Mouse (Mus musculus) embryonic facial prominence, embryonic 12.5 days (tissue): ENCODE data around the gene Plod3. TPM values are rescaled to one million over a fixed set of nuclear protein-coding genes. Genes with fewer than 3 reads are reported as not detected.

Experiments used
- ATAC-seq: fragments of 200-750 bp; cut with Nextera tagmentation; 2 replicates; pipeline ENCODE4 v1.8.0; 2017; ENCODE audit not compliant: insufficient number of reproducible peaks, insufficient read depth, low FRiP score, low TSS enrichment
- H3K27ac ChIP-seq: fragments of 300-500 bp; sonication (generic); 2 replicates; pipeline ENCODE4 v1.5.1; 2016; ENCODE audit warnings: mild to moderate bottlenecking
- H3K27me3 ChIP-seq: fragments of 300-500 bp; sonication (generic); 2 replicates; pipeline ENCODE4 v1.6.1; 2016; ENCODE audit warnings: mild to moderate bottlenecking, moderate library complexity
- H3K36me3 ChIP-seq: fragments of 300-500 bp; sonication (generic); 2 replicates; pipeline ENCODE4 v1.6.1; 2016; ENCODE audit warnings: mild to moderate bottlenecking
- H3K4me1 ChIP-seq: fragments of 300-500 bp; sonication (generic); 2 replicates; pipeline ENCODE4 v1.6.1; 2016
- H3K4me2 ChIP-seq: fragments of 300-500 bp; sonication (generic); replicated peaks from 2 replicates; pipeline ENCODE4 v1.6.1; 2016; ENCODE audit warnings: mild to moderate bottlenecking, moderate library complexity
- H3K4me3 ChIP-seq: fragments of 300-500 bp; sonication (generic); 2 replicates; pipeline ENCODE4 v1.5.1; 2016; ENCODE audit warnings: mild to moderate bottlenecking
- H3K9ac ChIP-seq: fragments of 300-500 bp; sonication (generic); 2 replicates; pipeline ENCODE4 v1.6.1; 2016; ENCODE audit warnings: mild to moderate bottlenecking, moderate library complexity
- H3K9me3 ChIP-seq: fragments of 300-500 bp; sonication (generic); 2 replicates; pipeline ENCODE4 v1.6.1; 2016; ENCODE audit warnings: mild to moderate bottlenecking, moderate library complexity
- WGBS: fragments of 180-500 bp; shearing (Covaris S2); methylation state at CpG from one replicate; pipeline ENCODE4 v1.1.7; 2016; 5-methylcytosine and 5-hydroxymethylcytosine counted together
- polyA plus RNA-seq: library from polyadenylated mRNA; unstranded; fragments of >200 nt; fragmentation: Nextera tagmentation; extraction: Ambion mirVana; gene quantifications from 2 replicates; pipeline ENCODE4 v1.2.1, GENCODE M21; 2016

Gene Plod3
- polyA plus RNA-seq, 1 experiment from 2014 or later: 41.5 TPM

GRCm38 (mm10) chr5:136987138-136987933 lies 517 bp downstream of the Plod3 start:
- ATAC-seq: peak; percentile 65
- H3K4me1 ChIP-seq: peaks cover 18% of the 10 kb centered on the region; the same call in 1 of the 2 replicates
- H3K27ac ChIP-seq: peak overlapping the region; percentile 98
- peaks cover 46% of the 10 kb centered on the region for H3K36me3 ChIP-seq
- H3K4me3 ChIP-seq: peak overlapping the region; percentile 84
- peak overlapping the region; percentile 77 for H3K4me2 ChIP-seq
- under 1% methylated on average over 67 of the region's 67 CpGs for WGBS
- H3K9ac ChIP-seq: peak overlapping the region; percentile 90
- H3K9me3 ChIP-seq: no peaks in the 10 kb centered on the region
- no peaks in the 10 kb centered on the region for H3K27me3 ChIP-seq

- H3K4me1 ChIP-seq: peaks cover 16% of the 10 kb centered on the region; the same call in 1 of the 2 replicates
- 5% methylated on average over 12 of the region's 12 CpGs for WGBS
- peak within 1 kb of the TSS; percentile 84 for H3K4me3 ChIP-seq
- peak within 1 kb of the TSS; percentile 77 for H3K4me2 ChIP-seq
- no peaks in the 10 kb centered on the region for H3K9me3 ChIP-seq
- no peak for ATAC-seq
- peak within 1 kb of the TSS; percentile 98 for H3K27ac ChIP-seq
- H3K27me3 ChIP-seq: no peaks in the 10 kb centered on the region
- peaks cover 50% of the 10 kb centered on the region for H3K36me3 ChIP-seq
- peak within 1 kb of the TSS; percentile 90 for H3K9ac ChIP-seq
Observed at GRCm38 (mm10) chr5:136987934-136988271, 1.1 kb downstream of the Plod3 start, which contains the start of gene Znhit1. Gene Znhit1 (minus strand): TSS chr5:136988021.

DNA sequence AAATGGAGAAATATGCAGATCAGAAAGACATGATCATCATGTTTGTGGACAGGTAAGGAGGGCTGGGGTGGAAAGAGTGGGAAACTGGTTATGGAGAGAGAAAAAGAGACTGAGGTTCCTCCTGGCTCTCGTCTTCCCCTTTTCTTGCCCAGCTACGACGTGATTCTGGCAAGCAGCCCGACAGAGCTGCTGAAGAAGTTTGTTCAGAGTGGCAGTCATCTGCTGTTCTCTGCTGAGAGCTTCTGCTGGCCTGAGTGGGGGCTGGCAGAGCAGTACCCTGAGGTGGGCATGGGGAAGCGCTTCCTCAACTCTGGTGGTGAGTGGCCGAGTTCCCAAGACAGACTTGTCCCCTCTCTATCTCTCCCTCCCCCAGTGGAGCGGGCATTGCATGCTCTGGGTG lies 1.6 kb downstream of the Plod3 start:
- no peak for ATAC-seq
- H3K9ac ChIP-seq: peak overlapping the region; percentile 90
- H3K4me3 ChIP-seq: peak overlapping the region; percentile 84
- 69% methylated on average over 7 of the region's 7 CpGs for WGBS
- H3K27me3 ChIP-seq: no peaks in the 10 kb centered on the region
- H3K27ac ChIP-seq: no peak overlapping the region
- H3K4me1 ChIP-seq: peaks cover 16% of the 10 kb centered on the region; the same call in 1 of the 2 replicates
- peak overlapping the region; percentile 77 for H3K4me2 ChIP-seq
- H3K36me3 ChIP-seq: peaks cover 56% of the 10 kb centered on the region
- no peaks in the 10 kb centered on the region for H3K9me3 ChIP-seq

DNA sequence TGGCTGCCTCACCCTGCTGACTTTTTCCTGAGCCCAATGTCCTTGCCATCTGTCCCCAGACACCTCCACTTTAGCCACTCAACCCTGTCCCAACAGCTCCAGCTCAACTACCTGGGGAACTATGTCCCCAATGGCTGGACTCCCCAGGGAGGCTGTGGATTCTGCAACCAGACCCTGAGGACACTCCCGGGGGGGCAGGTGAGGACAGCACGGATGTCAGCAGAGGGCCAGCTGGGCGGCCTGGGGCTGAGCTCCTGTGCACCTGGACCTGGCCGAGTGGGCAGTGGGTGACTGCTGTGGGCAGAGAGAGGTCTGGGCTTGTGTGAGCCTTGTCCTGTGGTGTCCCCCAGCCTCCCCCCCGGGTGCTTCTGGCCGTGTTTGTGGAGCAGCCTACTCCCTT lies 3.0 kb downstream of the Plod3 start:
- Histone ChIP-seq H3K4me2 (no peak overlapping the region), H3K9ac (no peak overlapping the region), H3K36me3 (peaks cover 60% of the 10 kb centered on the region), H3K27me3 (no peaks in the 10 kb centered on the region), H3K4me3 (no peak overlapping the region), H3K4me1 (peaks cover 16% of the 10 kb centered on the region; the same call in 1 of the 2 replicates), H3K27ac (no peak overlapping the region), H3K9me3 (no peaks in the 10 kb centered on the region)
- ATAC-seq: no peak
- WGBS: 86% methylated on average over 6 of the region's 6 CpGs

DNA sequence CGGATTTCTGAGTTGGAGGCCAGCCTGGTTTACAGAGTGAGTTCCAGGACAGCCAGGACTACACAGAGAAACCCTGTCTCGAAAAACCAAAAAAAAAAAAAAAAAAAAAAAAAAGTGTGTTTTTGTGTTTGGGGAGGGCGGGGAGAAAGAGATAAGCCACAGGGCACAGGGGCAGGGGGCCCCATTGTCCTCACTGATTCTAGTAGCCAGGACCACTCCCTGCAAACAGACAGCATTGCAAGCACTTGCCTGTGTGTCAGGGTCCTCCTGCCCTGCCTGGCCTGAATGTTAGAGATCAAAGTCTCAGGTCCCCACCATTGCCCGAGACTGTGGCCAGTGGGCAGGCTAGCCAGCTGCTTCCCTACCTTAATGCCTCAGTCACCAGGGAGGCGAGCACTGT lies 12.6 kb downstream of the Plod3 start:
- Histone ChIP-seq H3K4me2 (no peak overlapping the region), H3K9me3 (no peaks in the 10 kb centered on the region), H3K27ac (no peak overlapping the region), H3K9ac (no peak overlapping the region), H3K4me3 (no peak overlapping the region), H3K36me3 (peaks cover 21% of the 10 kb centered on the region), H3K27me3 (no peaks in the 10 kb centered on the region), H3K4me1 (peaks cover 7% of the 10 kb centered on the region; the same call in 1 of the 2 replicates)
- WGBS: 82% methylated on average over 5 of the region's 5 CpGs
- ATAC-seq: no peak

DNA sequence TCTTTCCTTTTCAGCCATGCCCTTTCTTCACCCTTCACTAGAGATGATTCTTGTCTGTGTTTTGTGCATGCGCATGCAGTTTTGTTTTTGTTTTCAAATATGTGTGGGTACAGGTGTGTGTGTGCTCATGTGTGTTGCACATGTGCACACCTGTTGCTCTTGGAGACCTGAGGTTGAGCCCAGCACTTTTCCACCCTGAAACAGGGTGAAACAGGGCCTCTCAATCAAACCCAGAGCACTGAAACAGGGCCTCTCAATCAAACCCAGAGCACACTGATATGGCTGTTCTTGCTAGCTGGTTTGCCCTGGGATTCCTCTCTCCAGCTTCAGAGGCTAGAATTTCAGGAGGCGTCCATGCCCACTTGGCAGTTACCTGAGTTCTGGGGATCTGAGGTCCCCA lies 13.8 kb downstream of the Plod3 start:
- Histone ChIP-seq H3K4me3 (no peak overlapping the region), H3K9ac (no peak overlapping the region), H3K27me3 (no peaks in the 10 kb centered on the region), H3K4me2 (no peak overlapping the region), H3K4me1 (peaks cover 7% of the 10 kb centered on the region; the same call in 1 of the 2 replicates), H3K36me3 (peaks cover 10% of the 10 kb centered on the region), H3K9me3 (no peaks in the 10 kb centered on the region), H3K27ac (no peak overlapping the region)
- WGBS: 73% methylated on average over 2 of the region's 2 CpGs
- ATAC-seq: no peak

DNA sequence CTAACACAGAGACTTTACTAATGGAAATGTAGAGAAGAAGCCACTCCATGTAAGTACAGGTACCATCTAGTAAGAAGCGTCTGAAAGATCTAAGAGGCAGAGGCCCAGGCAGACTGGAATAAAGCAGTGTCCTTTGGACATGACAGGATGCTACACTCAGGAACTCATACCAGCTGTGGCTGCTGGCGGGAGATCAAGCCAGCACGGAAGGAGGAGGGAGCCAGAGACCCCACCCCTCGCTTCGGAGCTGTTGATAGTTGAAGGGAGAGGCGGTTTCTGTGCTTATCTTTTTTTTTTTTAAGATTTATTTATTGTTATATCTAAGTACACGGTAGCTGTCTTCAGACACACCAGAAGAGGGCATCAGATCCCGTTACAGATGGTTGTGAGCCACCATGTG lies 20.5 kb downstream of the Plod3 start:
- H3K4me1 ChIP-seq: no peaks in the 10 kb centered on the region
- no peak for ATAC-seq
- no peak overlapping the region for H3K4me2 ChIP-seq
- no peaks in the 10 kb centered on the region for H3K36me3 ChIP-seq
- no peaks in the 10 kb centered on the region for H3K27me3 ChIP-seq
- no peak overlapping the region for H3K27ac ChIP-seq
- 64% methylated on average over 8 of the region's 8 CpGs for WGBS
- H3K9me3 ChIP-seq: no peaks in the 10 kb centered on the region
- H3K9ac ChIP-seq: no peak overlapping the region
- H3K4me3 ChIP-seq: no peak overlapping the region

DNA sequence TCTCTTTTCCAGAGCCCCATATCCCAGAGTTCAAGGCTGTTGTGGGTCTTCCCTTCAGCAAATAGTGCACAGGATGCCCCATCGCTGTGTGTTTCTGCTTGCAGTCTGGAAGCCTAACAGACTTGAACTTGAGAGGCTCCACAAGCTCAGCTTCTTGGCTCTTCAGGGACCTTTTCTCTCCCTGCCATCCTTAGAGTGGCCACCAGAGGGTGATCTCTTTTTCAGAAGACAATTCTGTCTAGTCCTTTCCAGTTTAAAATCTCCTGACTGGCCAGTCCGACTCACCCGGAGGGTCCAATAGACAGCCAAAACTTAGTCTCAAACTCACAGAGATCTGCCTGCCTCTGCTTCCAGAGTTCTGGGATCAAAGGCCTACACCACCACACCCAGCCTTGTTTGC lies 23.2 kb downstream of the Plod3 start:
- 27% methylated on average over 3 of the region's 3 CpGs for WGBS
- no peaks in the 10 kb centered on the region for H3K4me1 ChIP-seq

GRCm38 (mm10) chr5:137012401-137012950 lies 25.7 kb downstream of the Plod3 start:
- ATAC-seq: no peak
- Histone ChIP-seq H3K4me3 (no peak overlapping the region), H3K36me3 (no peaks in the 10 kb centered on the region), H3K4me2 (no peak overlapping the region), H3K27ac (no peak overlapping the region), H3K9me3 (no peaks in the 10 kb centered on the region), H3K4me1 (no peaks in the 10 kb centered on the region), H3K9ac (no peak overlapping the region), H3K27me3 (no peaks in the 10 kb centered on the region)
- 75% methylated on average over 15 of the region's 15 CpGs for WGBS

More for the DNA sequence above, 23.2 kb downstream of the Plod3 start:
- no peaks in the 10 kb centered on the region for H3K9me3 ChIP-seq
- H3K9ac ChIP-seq: no peak overlapping the region
- no peak overlapping the region for H3K27ac ChIP-seq
- H3K36me3 ChIP-seq: no peaks in the 10 kb centered on the region
- no peak for ATAC-seq
- H3K4me2 ChIP-seq: no peak overlapping the region
- no peak overlapping the region for H3K4me3 ChIP-seq
- no peaks in the 10 kb centered on the region for H3K27me3 ChIP-seq

GRCm38 (mm10) chr5:137015913-137016312 lies 29.1 kb downstream of the Plod3 start:
- 87% methylated on average over 3 of the region's 3 CpGs for WGBS
- no peak overlapping the region for H3K4me2 ChIP-seq
- H3K27ac ChIP-seq: no peak overlapping the region
- no peak for ATAC-seq
- H3K36me3 ChIP-seq: no peaks in the 10 kb centered on the region
- no peaks in the 10 kb centered on the region for H3K4me1 ChIP-seq
- H3K9me3 ChIP-seq: no peaks in the 10 kb centered on the region
- no peak overlapping the region for H3K9ac ChIP-seq
- no peaks in the 10 kb centered on the region for H3K27me3 ChIP-seq
- H3K4me3 ChIP-seq: no peak overlapping the region

DNA sequence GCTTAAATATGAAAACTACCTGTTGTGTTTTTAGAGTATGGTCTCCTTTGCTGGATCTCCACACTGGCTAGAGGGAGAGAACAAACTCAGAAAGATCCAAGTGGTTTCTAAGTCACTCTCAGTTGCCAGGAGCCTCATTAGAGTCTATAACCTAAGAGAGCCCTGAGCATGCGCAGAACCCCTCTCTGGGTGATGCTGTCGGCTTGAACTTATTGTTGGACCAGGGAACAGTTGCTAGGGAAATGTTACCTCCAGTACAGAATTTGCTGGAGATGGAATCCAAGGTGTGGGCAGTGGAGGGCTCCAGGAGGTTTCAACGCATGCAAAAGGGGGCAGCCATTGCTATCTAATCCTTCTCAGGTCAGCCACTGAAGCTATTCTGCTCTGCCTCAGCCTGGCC lies 37.5 kb downstream of the Plod3 start:
- no peak overlapping the region for H3K4me3 ChIP-seq
- H3K27ac ChIP-seq: no peak overlapping the region
- 57% methylated on average over 3 of the region's 3 CpGs for WGBS
- H3K9me3 ChIP-seq: no peaks in the 10 kb centered on the region
- H3K27me3 ChIP-seq: peaks cover 54% of the 10 kb centered on the region
- H3K36me3 ChIP-seq: no peaks in the 10 kb centered on the region
- no peak overlapping the region for H3K9ac ChIP-seq
- H3K4me1 ChIP-seq: peaks cover 9% of the 10 kb centered on the region; the same call in 1 of the 2 replicates
- H3K4me2 ChIP-seq: no peak overlapping the region
- ATAC-seq: no peak

- peak overlapping the region; percentile 8; the same call in 1 of the 2 replicates for H3K4me2 ChIP-seq
- H3K36me3 ChIP-seq: no peaks in the 10 kb centered on the region
- ATAC-seq: no peak
- H3K27ac ChIP-seq: no peak overlapping the region
- no peak overlapping the region for H3K9ac ChIP-seq
- H3K4me3 ChIP-seq: no peak overlapping the region
- H3K4me1 ChIP-seq: peaks cover 14% of the 10 kb centered on the region
- 2% methylated on average over 23 of the region's 23 CpGs for WGBS
- H3K9me3 ChIP-seq: no peaks in the 10 kb centered on the region
- H3K27me3 ChIP-seq: peaks cover 62% of the 10 kb centered on the region
Observed at GRCm38 (mm10) chr5:137025132-137025531, 38.3 kb downstream of the Plod3 start.
